Mouse (Mus musculus): ENCODE results near the gene Map7d2. TPM values are rescaled to one million over a fixed set of nuclear protein-coding genes. Genes with fewer than 3 reads are reported as not detected.
"Not testable (repeated sequence)": the region's sequence is repeated elsewhere in the genome, so short reads cannot be mapped to it uniquely, and the experiment has no call there.

Map7d2 gene
- polyA plus RNA-seq, 1 experiment from 2014 or later: 0.78 TPM

GRCm38 (mm10) chrX:159442128-159442527, 27.8 kb downstream of the Map7d2 start:
- ATAC-seq (ENCODE audit: insufficient number of reproducible peaks, low FRiP score): no peak
- Histone ChIP-seq H3K36me3 (no peaks in the 10 kb centered on the region), H3K27me3 (replicated peaks) (no peaks in the 10 kb centered on the region), H3K9ac (no peak overlapping the region), H3K4me3 (no peak overlapping the region), H3K4me2 (no peak overlapping the region), H3K9me3 (replicated peaks) (no peaks in the 10 kb centered on the region; the same call in 1 of the 2 replicates), H3K4me1 (replicated peaks) (no peaks in the 10 kb centered on the region), H3K27ac (ENCODE audit: poor library complexity, severe bottlenecking) (no peak overlapping the region)
- WGBS: 20% methylated on average over 3 of the region's 3 CpGs

GRCm38 (mm10) chrX:159447133-159447532, 32.8 kb downstream of the Map7d2 start:
- no peak overlapping the region for H3K9ac ChIP-seq
- H3K36me3 ChIP-seq: no peaks in the 10 kb centered on the region
- H3K9me3 ChIP-seq (replicated peaks): no peaks in the 10 kb centered on the region; the same call in 1 of the 2 replicates
- no peak overlapping the region for H3K4me3 ChIP-seq
- ATAC-seq (ENCODE audit: insufficient number of reproducible peaks, low FRiP score): no peak
- no peak overlapping the region for H3K27ac ChIP-seq (ENCODE audit: poor library complexity, severe bottlenecking)
- no peaks in the 10 kb centered on the region for H3K4me1 ChIP-seq (replicated peaks)
- H3K4me2 ChIP-seq: no peak overlapping the region
- H3K27me3 ChIP-seq (replicated peaks): no peaks in the 10 kb centered on the region
- WGBS: 84% methylated on average over 1 of the region's 1 CpGs

- 67% methylated on average over 7 of the region's 7 CpGs for WGBS
- ATAC-seq (ENCODE audit: insufficient number of reproducible peaks, low FRiP score): no peak
These were observed 44.8 kb downstream of the Map7d2 start for GRCm38 (mm10) chrX:159459006-159459654.

GRCm38 (mm10) chrX:159474799-159475198, 60.4 kb downstream of the Map7d2 start:
- no peak overlapping the region for H3K4me2 ChIP-seq

More at GRCm38 (mm10) chrX:159459006-159459654, 44.8 kb downstream of the Map7d2 start:
- no peaks in the 10 kb centered on the region for H3K4me1 ChIP-seq (replicated peaks)
- H3K27me3 ChIP-seq (replicated peaks): no peaks in the 10 kb centered on the region
- no peak overlapping the region for H3K4me2 ChIP-seq
- no peaks in the 10 kb centered on the region for H3K36me3 ChIP-seq
- H3K9ac ChIP-seq: no peak overlapping the region
- H3K9me3 ChIP-seq (replicated peaks): no peaks in the 10 kb centered on the region
- no peak overlapping the region for H3K4me3 ChIP-seq
- H3K27ac ChIP-seq (ENCODE audit: poor library complexity, severe bottlenecking): no peak overlapping the region

GRCm38 (mm10) chrX:159478243-159478940, 64.0 kb downstream of the Map7d2 start:
- not testable (repeated sequence) for H3K4me1 ChIP-seq (replicated peaks); ATAC-seq (ENCODE audit: insufficient number of reproducible peaks, low FRiP score); H3K4me2 ChIP-seq; H3K9ac ChIP-seq; H3K36me3 ChIP-seq; H3K9me3 ChIP-seq (replicated peaks); H3K27ac ChIP-seq (ENCODE audit: poor library complexity, severe bottlenecking); H3K4me3 ChIP-seq; H3K27me3 ChIP-seq (replicated peaks)
- 52% methylated on average over 4 of the region's 4 CpGs for WGBS

More at GRCm38 (mm10) chrX:159474799-159475198, 60.4 kb downstream of the Map7d2 start:
- no peaks in the 10 kb centered on the region for H3K4me1 ChIP-seq (replicated peaks)
- no peaks in the 10 kb centered on the region for H3K9me3 ChIP-seq (replicated peaks)
- H3K9ac ChIP-seq: no peak overlapping the region
- no peaks in the 10 kb centered on the region for H3K27me3 ChIP-seq (replicated peaks)
- WGBS: 80% methylated on average over 1 of the region's 1 CpGs
- no peaks in the 10 kb centered on the region for H3K36me3 ChIP-seq
- no peak overlapping the region for H3K27ac ChIP-seq (ENCODE audit: poor library complexity, severe bottlenecking)
- no peak overlapping the region for H3K4me3 ChIP-seq
- ATAC-seq (ENCODE audit: insufficient number of reproducible peaks, low FRiP score): no peak

GRCm38 (mm10) chrX:159484247-159484646, 69.9 kb downstream of the Map7d2 start:
- Histone ChIP-seq H3K36me3 (no peaks in the 10 kb centered on the region), H3K27ac (ENCODE audit: poor library complexity, severe bottlenecking) (no peak overlapping the region), H3K9me3 (replicated peaks) (no peaks in the 10 kb centered on the region), H3K4me3 (no peak overlapping the region), H3K27me3 (replicated peaks) (no peaks in the 10 kb centered on the region), H3K4me2 (no peak overlapping the region), H3K4me1 (replicated peaks) (no peaks in the 10 kb centered on the region), H3K9ac (no peak overlapping the region)
- ATAC-seq (ENCODE audit: insufficient number of reproducible peaks, low FRiP score): no peak
- WGBS: 77% methylated on average over 1 of the region's 1 CpGs

GRCm38 (mm10) chrX:159503181-159503580, 88.8 kb downstream of the Map7d2 start:
- H3K36me3 ChIP-seq: no peaks in the 10 kb centered on the region
- no peak overlapping the region for H3K27ac ChIP-seq (ENCODE audit: poor library complexity, severe bottlenecking)
- no peak overlapping the region for H3K9ac ChIP-seq
- H3K27me3 ChIP-seq (replicated peaks): no peaks in the 10 kb centered on the region
- no peaks in the 10 kb centered on the region for H3K9me3 ChIP-seq (replicated peaks)
- no peak overlapping the region for H3K4me2 ChIP-seq
- no peaks in the 10 kb centered on the region for H3K4me1 ChIP-seq (replicated peaks)
- ATAC-seq (ENCODE audit: insufficient number of reproducible peaks, low FRiP score): no peak
- no peak overlapping the region for H3K4me3 ChIP-seq
- WGBS: 38% methylated on average over 2 of the region's 2 CpGs

- Histone ChIP-seq H3K27ac (ENCODE audit: poor library complexity, severe bottlenecking) (no peak overlapping the region), H3K4me2 (no peak overlapping the region), H3K36me3 (no peaks in the 10 kb centered on the region), H3K4me3 (no peak overlapping the region), H3K9ac (no peak overlapping the region), H3K4me1 (replicated peaks) (no peaks in the 10 kb centered on the region), H3K27me3 (replicated peaks) (no peaks in the 10 kb centered on the region), H3K9me3 (replicated peaks) (no peaks in the 10 kb centered on the region)
- WGBS: 53% methylated on average over 19 of the region's 19 CpGs
- ATAC-seq (ENCODE audit: insufficient number of reproducible peaks, low FRiP score): no peak
These were observed 94.1 kb downstream of the Map7d2 start for GRCm38 (mm10) chrX:159508331-159509036.

- no peaks in the 10 kb centered on the region for H3K36me3 ChIP-seq
- no peak overlapping the region for H3K27ac ChIP-seq (ENCODE audit: poor library complexity, severe bottlenecking)
- no peak overlapping the region for H3K4me2 ChIP-seq
- no peak overlapping the region for H3K4me3 ChIP-seq
- no peaks in the 10 kb centered on the region for H3K4me1 ChIP-seq (replicated peaks)
- 76% methylated on average over 4 of the region's 4 CpGs for WGBS
- H3K27me3 ChIP-seq (replicated peaks): no peaks in the 10 kb centered on the region
- ATAC-seq (ENCODE audit: insufficient number of reproducible peaks, low FRiP score): no peak
- H3K9ac ChIP-seq: no peak overlapping the region
- no peaks in the 10 kb centered on the region for H3K9me3 ChIP-seq (replicated peaks)
These were observed 94.7 kb downstream of the Map7d2 start for GRCm38 (mm10) chrX:159509042-159509441.

GRCm38 (mm10) chrX:159509847-159510715, 95.7 kb downstream of the Map7d2 start:
- ATAC-seq (ENCODE audit: insufficient number of reproducible peaks, low FRiP score): no peak
- 76% methylated on average over 19 of the region's 19 CpGs for WGBS
- no peaks in the 10 kb centered on the region for H3K27me3 ChIP-seq (replicated peaks)
- H3K36me3 ChIP-seq: no peaks in the 10 kb centered on the region
- no peak overlapping the region for H3K9ac ChIP-seq
- no peak overlapping the region for H3K4me2 ChIP-seq
- no peaks in the 10 kb centered on the region for H3K4me1 ChIP-seq (replicated peaks)
- no peak overlapping the region for H3K27ac ChIP-seq (ENCODE audit: poor library complexity, severe bottlenecking)
- H3K4me3 ChIP-seq: no peak overlapping the region
- no peaks in the 10 kb centered on the region for H3K9me3 ChIP-seq (replicated peaks)

- no peaks in the 10 kb centered on the region for H3K27me3 ChIP-seq (replicated peaks)
- H3K4me2 ChIP-seq: no peak overlapping the region
- WGBS: 60% methylated on average over 9 of the region's 9 CpGs
- H3K4me1 ChIP-seq (replicated peaks): no peaks in the 10 kb centered on the region
- H3K9me3 ChIP-seq (replicated peaks): no peaks in the 10 kb centered on the region
- no peaks in the 10 kb centered on the region for H3K36me3 ChIP-seq
- H3K9ac ChIP-seq: no peak overlapping the region
- ATAC-seq (ENCODE audit: insufficient number of reproducible peaks, low FRiP score): no peak
- H3K27ac ChIP-seq (ENCODE audit: poor library complexity, severe bottlenecking): no peak overlapping the region
- no peak overlapping the region for H3K4me3 ChIP-seq
These were observed 96.3 kb downstream of the Map7d2 start for GRCm38 (mm10) chrX:159510716-159511051.
